Mouse (Mus musculus) liver, adult (tissue): ENCODE results near the gene Vmn1r163.
"Not testable (repeated sequence)": the region's sequence is repeated elsewhere in the genome, so short reads cannot be mapped to it uniquely, and the experiment has no call there.

Experiments
- GATA4 ChIP-seq: IDR thresholded peaks from 2 replicates; pipeline ENCODE4 v1.6.1; 2014; ENCODE audit warnings: mild to moderate bottlenecking, low read length; ENCODE audit not compliant: insufficient replicate concordance

Gene Vmn1r163

DNA sequence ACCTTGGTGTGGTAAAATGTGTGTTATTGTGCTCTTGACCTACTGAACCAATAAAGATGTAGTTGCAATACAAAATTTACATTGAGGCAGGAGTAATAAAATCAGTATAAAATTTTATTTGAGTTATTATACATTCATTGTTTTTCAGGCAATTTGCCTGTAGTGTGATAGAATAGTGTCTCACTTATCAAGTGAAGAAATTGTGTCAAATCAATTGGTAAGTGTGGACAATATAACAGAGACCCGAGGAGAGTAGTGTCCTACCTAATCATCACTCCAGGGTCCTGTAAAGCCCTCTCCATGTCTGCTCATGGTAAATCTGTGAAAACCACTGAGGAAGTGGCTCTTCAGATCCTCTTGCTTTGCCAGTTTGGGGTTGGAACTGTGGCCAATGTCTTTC, at the start of gene Vmn1r163:
Vmn1r163 (plus strand) TSS at position 301 of the 400 bp plus-strand sequence.
- TF ChIP-seq GATA4, result not testable (repeated sequence)

DNA sequence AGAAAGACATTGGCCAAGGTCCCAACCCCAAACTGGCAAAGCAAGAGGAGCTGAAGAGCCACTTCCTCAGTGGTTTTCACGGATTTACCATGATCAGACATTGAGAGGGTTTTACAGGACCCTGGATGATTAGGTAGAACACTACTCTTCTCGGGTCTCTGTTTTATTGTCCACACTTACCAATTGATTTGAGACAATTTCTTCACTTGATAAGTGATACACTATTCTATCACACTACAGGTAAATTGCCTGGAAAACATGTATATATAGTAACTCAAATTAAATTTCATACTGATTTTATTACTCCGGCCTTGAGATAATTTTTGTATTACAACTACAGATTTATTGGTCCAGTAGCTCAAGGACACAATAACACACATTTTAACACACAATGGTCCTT, 35.5 kb upstream of the Vmn1r163 start, which contains the start of gene Gm4216:
Gm4216 (minus strand) TSS at position 101 of the 400 bp plus-strand sequence.
- not testable (repeated sequence) for TF ChIP-seq GATA4

DNA sequence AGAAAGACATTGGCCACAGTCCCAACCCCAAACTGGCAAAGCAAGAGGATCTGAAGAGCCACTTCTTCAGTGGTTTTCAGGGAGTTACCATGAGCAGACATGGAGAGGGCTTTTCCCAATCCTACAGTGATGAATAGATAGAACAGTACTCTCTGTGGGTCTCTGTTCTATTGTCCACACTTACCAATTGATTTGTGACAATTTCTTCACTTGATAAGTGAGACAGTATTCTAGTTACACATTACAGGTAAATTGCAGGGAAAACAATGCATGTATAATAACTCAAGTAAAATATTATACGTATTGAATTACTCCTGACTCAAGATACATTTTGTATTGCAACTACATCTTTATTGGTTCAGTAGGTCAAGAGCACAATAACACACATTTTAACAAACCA, 12.0 kb downstream of the Vmn1r163 start, which contains the start of gene Gm8720:
Gm8720 (minus strand) TSS at position 101 of the 400 bp plus-strand sequence.
- not testable (repeated sequence) for TF ChIP-seq GATA4
